Mouse (Mus musculus) megakaryocyte, embryonic 14.5 days (primary cell): ENCODE results near the gene Pdia5.

Experiments
- FLI1 ChIP-seq: IDR thresholded peaks from 2 replicates; pipeline ENCODE4 v1.6.1; 2012; ENCODE audit warnings: low read length, inconsistent platforms, mixed read lengths
- GATA1 ChIP-seq: IDR thresholded peaks from 3 replicates; pipeline ENCODE4 v1.6.1; 2012; ENCODE audit warnings: mixed read lengths, low read length, inconsistent platforms, borderline replicate concordance

DNA sequence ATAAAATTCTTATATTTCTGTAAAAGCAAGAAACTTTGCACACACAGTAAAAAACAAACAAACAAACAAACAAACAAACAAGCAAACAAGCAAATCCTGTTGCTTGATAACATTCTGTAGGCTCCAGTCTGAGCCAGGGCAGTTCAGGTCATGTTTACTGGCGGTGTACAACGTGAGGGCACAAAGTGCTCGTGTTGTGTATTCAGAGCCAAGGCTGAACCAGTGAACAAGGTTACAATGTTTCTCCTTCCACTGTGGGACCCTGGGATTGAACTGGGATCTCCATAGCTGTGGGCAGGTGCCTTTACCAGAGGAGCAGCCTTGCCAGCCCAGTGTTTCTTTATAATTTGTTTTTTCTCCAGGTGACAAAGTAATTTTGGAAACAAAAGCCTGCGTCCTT lies 15.1 kb upstream of the Pdia5 start:
- TF ChIP-seq GATA1 = no peak
- TF ChIP-seq FLI1 = no peak
